Mouse (Mus musculus): ENCODE measurements around the gene Srd5a1. TPM values are rescaled to one million over a fixed set of nuclear protein-coding genes. Genes with fewer than 3 reads are reported as not detected.
"Not testable (repeated sequence)": the region's sequence is repeated elsewhere in the genome, so short reads cannot be mapped to it uniquely, and the experiment has no call there.

Srd5a1 gene
- polyA plus RNA-seq, 1 experiment: 7.4 TPM

- Histone ChIP-seq H3K9ac (ENCODE audit: low read depth, poor library complexity, severe bottlenecking) (no peak overlapping the region), H3K27me3 (ENCODE audit: control insufficient read depth, insufficient read depth, low read length, poor library complexity, severe bottlenecking) (no peaks in the 10 kb centered on the region), H3K36me3 (ENCODE audit: control insufficient read depth, insufficient read depth, low read length, poor library complexity, severe bottlenecking) (peaks cover 42% of the 10 kb centered on the region), H3K27ac (ENCODE audit: insufficient read depth, low read length) (no peak overlapping the region), H3K4me1 (ENCODE audit: control insufficient read depth, insufficient read depth, low read length) (no peaks in the 10 kb centered on the region), H3K4me3 (ENCODE audit: low read depth, low read length) (no peak overlapping the region), H3K9me3 (replicated peaks; ENCODE audit: control insufficient read depth, insufficient read depth, low read length, poor library complexity, severe bottlenecking) (no peaks in the 10 kb centered on the region)
- TF ChIP-seq EP300 (IDR thresholded peaks at IDR 0.05; ENCODE audit: insufficient read depth, low read depth, low read length) (no peak), POLR2A (IDR thresholded peaks at IDR 0.05; ENCODE audit: insufficient read depth, low read length) (no peak), CTCF (IDR thresholded peaks at IDR 0.05; ENCODE audit: low read depth, low read length) (no peak)
Measured at GRCm38 (mm10) chr13:69638108-69638626, 26.9 kb upstream of the Srd5a1 start.

GRCm38 (mm10) chr13:69637657-69638056 lies 26.4 kb upstream of the Srd5a1 start:
- H3K36me3 ChIP-seq (ENCODE audit: control insufficient read depth, insufficient read depth, low read length, poor library complexity, severe bottlenecking): peaks cover 45% of the 10 kb centered on the region
- no peaks in the 10 kb centered on the region for H3K27me3 ChIP-seq (ENCODE audit: control insufficient read depth, insufficient read depth, low read length, poor library complexity, severe bottlenecking)
- H3K4me3 ChIP-seq (ENCODE audit: low read depth, low read length): no peak overlapping the region
- H3K27ac ChIP-seq (ENCODE audit: insufficient read depth, low read length): no peak overlapping the region
- TF ChIP-seq CTCF (IDR thresholded peaks at IDR 0.05; ENCODE audit: low read depth, low read length) (no peak), EP300 (IDR thresholded peaks at IDR 0.05; ENCODE audit: insufficient read depth, low read depth, low read length) (no peak), POLR2A (IDR thresholded peaks at IDR 0.05; ENCODE audit: insufficient read depth, low read length) (no peak)
- H3K9me3 ChIP-seq (replicated peaks; ENCODE audit: control insufficient read depth, insufficient read depth, low read length, poor library complexity, severe bottlenecking): no peaks in the 10 kb centered on the region
- no peaks in the 10 kb centered on the region for H3K4me1 ChIP-seq (ENCODE audit: control insufficient read depth, insufficient read depth, low read length)
- no peak overlapping the region for H3K9ac ChIP-seq (ENCODE audit: low read depth, poor library complexity, severe bottlenecking)

- H3K4me3 ChIP-seq (ENCODE audit: low read depth, low read length): no peak overlapping the region
- no peak overlapping the region for H3K27ac ChIP-seq (ENCODE audit: insufficient read depth, low read length)
- no peak overlapping the region for H3K9ac ChIP-seq (ENCODE audit: low read depth, poor library complexity, severe bottlenecking)
- H3K9me3 ChIP-seq (replicated peaks; ENCODE audit: control insufficient read depth, insufficient read depth, low read length, poor library complexity, severe bottlenecking): no peaks in the 10 kb centered on the region
- H3K27me3 ChIP-seq (ENCODE audit: control insufficient read depth, insufficient read depth, low read length, poor library complexity, severe bottlenecking): no peaks in the 10 kb centered on the region
- no peak for TF ChIP-seq POLR2A (IDR thresholded peaks at IDR 0.05; ENCODE audit: insufficient read depth, low read length)
- no peak for TF ChIP-seq CTCF (IDR thresholded peaks at IDR 0.05; ENCODE audit: low read depth, low read length)
- TF ChIP-seq EP300 (IDR thresholded peaks at IDR 0.05; ENCODE audit: insufficient read depth, low read depth, low read length): no peak
- H3K4me1 ChIP-seq (ENCODE audit: control insufficient read depth, insufficient read depth, low read length): no peaks in the 10 kb centered on the region
- peaks cover 54% of the 10 kb centered on the region for H3K36me3 ChIP-seq (ENCODE audit: control insufficient read depth, insufficient read depth, low read length, poor library complexity, severe bottlenecking)
Measured at GRCm38 (mm10) chr13:69636816-69637215, 25.6 kb upstream of the Srd5a1 start.

GRCm38 (mm10) chr13:69636375-69636774 lies 25.1 kb upstream of the Srd5a1 start:
- Histone ChIP-seq H3K4me3 (ENCODE audit: low read depth, low read length) (no peak overlapping the region), H3K27me3 (ENCODE audit: control insufficient read depth, insufficient read depth, low read length, poor library complexity, severe bottlenecking) (no peaks in the 10 kb centered on the region), H3K36me3 (ENCODE audit: control insufficient read depth, insufficient read depth, low read length, poor library complexity, severe bottlenecking) (peaks cover 58% of the 10 kb centered on the region), H3K27ac (ENCODE audit: insufficient read depth, low read length) (no peak overlapping the region), H3K4me1 (ENCODE audit: control insufficient read depth, insufficient read depth, low read length) (no peaks in the 10 kb centered on the region), H3K9me3 (replicated peaks; ENCODE audit: control insufficient read depth, insufficient read depth, low read length, poor library complexity, severe bottlenecking) (no peaks in the 10 kb centered on the region), H3K9ac (ENCODE audit: low read depth, poor library complexity, severe bottlenecking) (no peak overlapping the region)
- TF ChIP-seq CTCF (IDR thresholded peaks at IDR 0.05; ENCODE audit: low read depth, low read length): no peak
- no peak for TF ChIP-seq POLR2A (IDR thresholded peaks at IDR 0.05; ENCODE audit: insufficient read depth, low read length)

- H3K9ac ChIP-seq (ENCODE audit: low read depth, poor library complexity, severe bottlenecking); H3K4me3 ChIP-seq (ENCODE audit: low read depth, low read length); H3K27ac ChIP-seq (ENCODE audit: insufficient read depth, low read length); H3K9me3 ChIP-seq (replicated peaks; ENCODE audit: control insufficient read depth, insufficient read depth, low read length, poor library complexity, severe bottlenecking); H3K4me1 ChIP-seq (ENCODE audit: control insufficient read depth, insufficient read depth, low read length); H3K27me3 ChIP-seq (ENCODE audit: control insufficient read depth, insufficient read depth, low read length, poor library complexity, severe bottlenecking): not testable (repeated sequence)
- H3K36me3 ChIP-seq (ENCODE audit: control insufficient read depth, insufficient read depth, low read length, poor library complexity, severe bottlenecking): peaks cover 63% of the 10 kb centered on the region
Measured at GRCm38 (mm10) chr13:69635836-69636235, 24.6 kb upstream of the Srd5a1 start.

GRCm38 (mm10) chr13:69633988-69634387 lies 22.7 kb upstream of the Srd5a1 start:
- H3K4me3 ChIP-seq (ENCODE audit: low read depth, low read length): no peak overlapping the region
- H3K36me3 ChIP-seq (ENCODE audit: control insufficient read depth, insufficient read depth, low read length, poor library complexity, severe bottlenecking): peaks cover 75% of the 10 kb centered on the region
- no peaks in the 10 kb centered on the region for H3K4me1 ChIP-seq (ENCODE audit: control insufficient read depth, insufficient read depth, low read length)
- no peaks in the 10 kb centered on the region for H3K9me3 ChIP-seq (replicated peaks; ENCODE audit: control insufficient read depth, insufficient read depth, low read length, poor library complexity, severe bottlenecking)
- H3K9ac ChIP-seq (ENCODE audit: low read depth, poor library complexity, severe bottlenecking): no peak overlapping the region
- no peaks in the 10 kb centered on the region for H3K27me3 ChIP-seq (ENCODE audit: control insufficient read depth, insufficient read depth, low read length, poor library complexity, severe bottlenecking)
- no peak overlapping the region for H3K27ac ChIP-seq (ENCODE audit: insufficient read depth, low read length)
- TF ChIP-seq EP300 (IDR thresholded peaks at IDR 0.05; ENCODE audit: insufficient read depth, low read depth, low read length) (no peak), CTCF (IDR thresholded peaks at IDR 0.05; ENCODE audit: low read depth, low read length) (no peak), POLR2A (IDR thresholded peaks at IDR 0.05; ENCODE audit: insufficient read depth, low read length) (no peak)

Measured in ES-Bruce4 (cell line).